ENCODE assay signal across 8 mouse cellular contexts in the genomic region with DNA sequence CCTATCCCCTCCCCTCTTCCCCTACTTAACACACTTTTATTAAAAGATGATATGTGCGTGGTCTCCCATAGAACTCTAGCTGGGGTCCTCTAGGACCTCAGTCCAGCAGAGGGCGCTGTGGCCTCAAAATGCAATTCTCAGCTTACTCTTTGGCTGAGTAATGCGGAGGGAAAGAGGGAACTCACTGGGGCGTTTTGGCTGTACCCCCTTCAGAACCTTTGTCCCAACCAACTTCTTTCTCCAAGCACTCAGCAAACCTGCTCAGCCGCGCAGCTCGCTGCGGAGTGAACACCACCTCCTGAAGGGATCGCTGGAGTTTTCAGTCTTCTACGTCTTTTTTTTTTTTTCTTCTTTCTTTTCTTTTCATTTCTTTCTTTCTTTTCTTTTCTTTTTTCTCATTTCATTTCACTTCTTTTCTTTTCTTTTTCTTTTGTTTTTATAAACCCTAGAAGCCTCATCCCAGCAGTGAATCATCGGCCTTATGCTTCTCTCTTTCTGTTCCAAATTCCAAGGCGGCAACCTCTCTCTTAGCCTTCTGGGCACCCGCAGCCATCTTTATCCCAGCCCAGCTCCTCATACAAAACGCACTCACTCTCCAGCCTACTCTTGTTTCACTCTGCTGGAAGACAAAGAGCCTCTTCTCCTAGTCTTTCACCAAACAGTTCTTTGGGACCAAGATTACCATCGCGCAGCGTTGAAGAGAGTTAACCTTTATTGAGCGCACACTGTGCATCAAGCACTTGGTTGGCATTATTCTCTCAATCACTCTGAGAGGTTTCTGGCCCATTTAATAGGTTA. TPM values are rescaled to one million over a fixed set of nuclear protein-coding genes. Genes with fewer than 3 reads are reported as not detected.
DNase-seq lines count a peak whose midpoint lies in the region; ATAC-seq and TF ChIP-seq lines count a peak whose summit lies in the region.

No protein-coding gene starts in this region.

- no peak for TF ChIP-seq POLR2A in kidney, adult 2 months (IDR thresholded peaks at IDR 0.05; ENCODE audit: low read depth, low read length)
- TF ChIP-seq POLR2A in limb, embryonic 14.5 days (IDR thresholded peaks at IDR 0.05; ENCODE audit: borderline replicate concordance, extremely low read depth, insufficient read depth, insufficient read length) = peak; percentile 77; the same call in 1 of the 2 replicates
- no peak for TF ChIP-seq POLR2A in spleen, adult 2 months (IDR thresholded peaks at IDR 0.05; ENCODE audit: low read depth, low read length)

- 6% methylated on average over 18 of the region's 18 CpGs for WGBS in embryonic facial prominence, embryonic 12.5 days
- 12% methylated on average over 18 of the region's 18 CpGs for WGBS in kidney, adult 2 months
- WGBS in limb, embryonic 14.5 days = 13% methylated on average over 18 of the region's 18 CpGs
- WGBS in midbrain, embryonic 16.5 days = 6% methylated on average over 18 of the region's 18 CpGs
- WGBS in spleen, adult 2 months = 23% methylated on average over 18 of the region's 18 CpGs

- H3K4me2 ChIP-seq in embryonic facial prominence, embryonic 12.5 days (replicated peaks) = peak overlapping the region; percentile 44
- H3K4me2 ChIP-seq in limb, embryonic 14.5 days (replicated peaks; ENCODE audit: low read depth, low read length, severe bottlenecking) = peak overlapping the region; percentile 47
- peak overlapping the region; percentile 70 for H3K4me2 ChIP-seq in midbrain, embryonic 16.5 days (ENCODE audit: low read length)

- H3K9ac ChIP-seq in embryonic facial prominence, embryonic 12.5 days = peak overlapping the region; percentile 42
- H3K9ac ChIP-seq in limb, embryonic 14.5 days (ENCODE audit: low read depth, low read length, severe bottlenecking) = peak overlapping the region; percentile 46
- peak overlapping the region; percentile 42; the same call in 1 of the 2 replicates for H3K9ac ChIP-seq in midbrain, embryonic 16.5 days (ENCODE audit: low read depth, low read length)

- H3K9me3 ChIP-seq in embryonic facial prominence, embryonic 12.5 days = no peaks in the 10 kb centered on the region
- H3K9me3 ChIP-seq in limb, embryonic 14.5 days (ENCODE audit: control insufficient read depth, low read length) = no peaks in the 10 kb centered on the region
- H3K9me3 ChIP-seq in midbrain, embryonic 16.5 days (replicated peaks; ENCODE audit: control insufficient read depth, low read length, poor library complexity, severe bottlenecking) = no peaks in the 10 kb centered on the region

- peak; percentile 85 for DNase-seq in layer of hippocampus, adult 11-12 months (ENCODE audit: low spot score)
- no peak for DNase-seq in layer of hippocampus, adult 9-10 months (ENCODE audit: low spot score)
- DNase-seq in heart, adult 18-20 months = peak; percentile 83 to 94
- peak; percentile 83 for DNase-seq in kidney, adult 2 months
- peak; percentile 98 for DNase-seq in limb, embryonic 14.5 days (ENCODE audit: low spot score)
- peak; percentile 38 to 78 for DNase-seq in spleen, adult 2 months (ENCODE audit: low read depth in 1 of 2, low spot score in 2 of 2)

- H3K4me3 ChIP-seq in embryonic facial prominence, embryonic 12.5 days = peak overlapping the region; percentile 26
- peak overlapping the region; percentile 57 for H3K4me3 ChIP-seq in kidney, adult 2 months (ENCODE audit: insufficient read depth, low read depth, low read length)
- H3K4me3 ChIP-seq in limb, embryonic 14.5 days (replicated peaks; ENCODE audit: low read length) = peak overlapping the region; percentile 27
- H3K4me3 ChIP-seq in midbrain, embryonic 16.5 days (ENCODE audit: low read depth, low read length) = peak overlapping the region; percentile 37
- H3K4me3 ChIP-seq in spleen, adult 2 months (ENCODE audit: extremely low read depth, insufficient read depth, insufficient read length) = peak overlapping the region; percentile 45; the same call in 1 of the 2 replicates

- H3K27me3 ChIP-seq in embryonic facial prominence, embryonic 12.5 days = no peaks in the 10 kb centered on the region
- no peaks in the 10 kb centered on the region for H3K27me3 ChIP-seq in kidney, adult 2 months (replicated peaks; ENCODE audit: control insufficient read depth, insufficient read depth, low read length)
- H3K27me3 ChIP-seq in limb, embryonic 14.5 days (ENCODE audit: control insufficient read depth, insufficient read depth, low read length) = no peaks in the 10 kb centered on the region
- H3K27me3 ChIP-seq in midbrain, embryonic 16.5 days (ENCODE audit: control insufficient read depth, insufficient read depth, low read depth, low read length) = no peaks in the 10 kb centered on the region
- H3K27me3 ChIP-seq in spleen, adult 2 months (ENCODE audit: control insufficient read depth, insufficient read depth, low read length) = no peaks in the 10 kb centered on the region

- no peaks in the 10 kb centered on the region for H3K36me3 ChIP-seq in embryonic facial prominence, embryonic 12.5 days
- no peaks in the 10 kb centered on the region for H3K36me3 ChIP-seq in kidney, adult 2 months (ENCODE audit: control insufficient read depth, insufficient read depth, low read length)
- H3K36me3 ChIP-seq in limb, embryonic 14.5 days (ENCODE audit: control insufficient read depth, insufficient read depth, low read length) = no peaks in the 10 kb centered on the region
- H3K36me3 ChIP-seq in midbrain, embryonic 16.5 days (ENCODE audit: control insufficient read depth, insufficient read depth, low read length) = no peaks in the 10 kb centered on the region
- no peaks in the 10 kb centered on the region for H3K36me3 ChIP-seq in spleen, adult 2 months (ENCODE audit: control insufficient read depth, insufficient read depth, low read length)

- peak overlapping the region; percentile 76 for H3K27ac ChIP-seq in embryonic facial prominence, embryonic 12.5 days
- H3K27ac ChIP-seq in kidney, adult 2 months (ENCODE audit: insufficient read depth, low read depth, low read length) = no peak overlapping the region
- H3K27ac ChIP-seq in limb, embryonic 14.5 days (replicated peaks; ENCODE audit: low read depth, low read length) = peak overlapping the region; percentile 73
- H3K27ac ChIP-seq in midbrain, embryonic 16.5 days (ENCODE audit: low read length) = no peak overlapping the region
- no peak overlapping the region for H3K27ac ChIP-seq in spleen, adult 2 months (ENCODE audit: insufficient read depth, low read length)

- peak; percentile 67; the same call in 1 of the 2 replicates for ATAC-seq in embryonic facial prominence, embryonic 12.5 days (ENCODE audit: insufficient number of reproducible peaks, insufficient read depth, low FRiP score, low TSS enrichment)
- ATAC-seq in limb, embryonic 14.5 days (ENCODE audit: low FRiP score, low read depth) = peak; percentile 76
- ATAC-seq in midbrain, embryonic 16.5 days = no peak

- TF ChIP-seq CTCF in kidney, adult 2 months (conservative IDR thresholded peaks at IDR 0.05; ENCODE audit: insufficient read depth, insufficient read length, low read depth, low read length) = peak; percentile 83
- peak; percentile 70; the same call in 1 of the 2 replicates for TF ChIP-seq CTCF in spleen, adult 2 months (IDR thresholded peaks at IDR 0.05; ENCODE audit: extremely low read depth, insufficient read depth, insufficient read length, insufficient replicate concordance)

- H3K4me1 ChIP-seq in embryonic facial prominence, embryonic 12.5 days = peaks cover 4% of the 10 kb centered on the region; the same call in 1 of the 2 replicates
- no peaks in the 10 kb centered on the region; the same call in 1 of the 2 replicates for H3K4me1 ChIP-seq in kidney, adult 2 months (ENCODE audit: control insufficient read depth, insufficient read depth, low read length)
- H3K4me1 ChIP-seq in limb, embryonic 14.5 days (ENCODE audit: control insufficient read depth, insufficient read depth, low read length) = peaks cover 4% of the 10 kb centered on the region; the same call in 1 of the 2 replicates
- peaks cover 4% of the 10 kb centered on the region for H3K4me1 ChIP-seq in midbrain, embryonic 16.5 days (ENCODE audit: control insufficient read depth, insufficient read depth, low read length)
- H3K4me1 ChIP-seq in spleen, adult 2 months (ENCODE audit: control insufficient read depth, insufficient read depth, insufficient read length) = no peaks in the 10 kb centered on the region

RNA-seq across cellular contexts. Expression of a gene that starts 6.2 kb away (rescaled TPM):
- polyA plus RNA-seq in embryonic facial prominence, embryonic 12.5 days (2016; fragmentation: Nextera tagmentation; extraction: Ambion mirVana) = 11.8 and 12.3 TPM in 2 replicates
- 1 to 10 TPM; 1.1 to 1.2 TPM for total RNA-seq in heart, adult 18-20 months (2021)
- polyA plus RNA-seq in kidney, adult 2 months (2012; rRNA removed) = 0.59 and 0.68 TPM in 2 replicates
- polyA plus RNA-seq in limb, embryonic 14.5 days (2012; rRNA removed) = 5.5 and 7.2 TPM in 2 replicates
- polyA plus RNA-seq in limb, embryonic 14.5 days (2014; fragmentation: Nextera tagmentation; extraction: Ambion mirVana) = 11.4 and 13.2 TPM in 2 replicates
- 1.6 and 2.4 TPM in 2 replicates for polyA plus RNA-seq in midbrain, embryonic 16.5 days (2015; fragmentation: Nextera tagmentation; extraction: Ambion mirVana)
- polyA plus RNA-seq in spleen, adult 2 months (2012; rRNA removed) = 0.27 TPM in 1 of 2 replicates, not detected in the other

RNA-seq across cellular contexts. Expression of a gene that starts 16.9 kb away (rescaled TPM):
- 68.7 and 69.1 TPM in 2 replicates for polyA plus RNA-seq in embryonic facial prominence, embryonic 12.5 days (2016; fragmentation: Nextera tagmentation; extraction: Ambion mirVana)
- 10 to 100 TPM; 17.3 to 18.6 TPM for total RNA-seq in heart, adult 18-20 months (2021)
- 11.6 and 12.4 TPM in 2 replicates for polyA plus RNA-seq in kidney, adult 2 months (2012; rRNA removed)
- 38.2 and 41.1 TPM in 2 replicates for polyA plus RNA-seq in limb, embryonic 14.5 days (2012; rRNA removed)
- 43.0 and 54.7 TPM in 2 replicates for polyA plus RNA-seq in limb, embryonic 14.5 days (2014; fragmentation: Nextera tagmentation; extraction: Ambion mirVana)
- polyA plus RNA-seq in midbrain, embryonic 16.5 days (2015; fragmentation: Nextera tagmentation; extraction: Ambion mirVana) = 64.1 and 64.5 TPM in 2 replicates
- polyA plus RNA-seq in spleen, adult 2 months (2012; rRNA removed) = 12.3 and 13.6 TPM in 2 replicates

RNA-seq across cellular contexts. Expression of a gene that starts 31.1 kb away (rescaled TPM):
- polyA plus RNA-seq in embryonic facial prominence, embryonic 12.5 days (2016; fragmentation: Nextera tagmentation; extraction: Ambion mirVana) = 93.6 and 97.8 TPM in 2 replicates
- total RNA-seq in heart, adult 18-20 months (2021) = 1 to 10 TPM; 2.0 to 2.2 TPM
- polyA plus RNA-seq in kidney, adult 2 months (2012; rRNA removed) = 8.5 and 12.2 TPM in 2 replicates
- 163 and 258 TPM in 2 replicates for polyA plus RNA-seq in limb, embryonic 14.5 days (2012; rRNA removed)
- 65.5 and 70.7 TPM in 2 replicates for polyA plus RNA-seq in limb, embryonic 14.5 days (2014; fragmentation: Nextera tagmentation; extraction: Ambion mirVana)
- polyA plus RNA-seq in midbrain, embryonic 16.5 days (2015; fragmentation: Nextera tagmentation; extraction: Ambion mirVana) = 3.9 and 4.4 TPM in 2 replicates
- 2.9 and 4.2 TPM in 2 replicates for polyA plus RNA-seq in spleen, adult 2 months (2012; rRNA removed)

Comparison
In these comparisons a context has a peak if more than half of its experiments do, and no peak if none do; other contexts are left out.
1. H3K27ac ChIP-seq: peak in embryonic facial prominence, embryonic 12.5 days (single experiment) and limb, embryonic 14.5 days (single experiment); none in kidney, adult 2 months (single experiment), midbrain, embryonic 16.5 days (single experiment) and spleen, adult 2 months (single experiment).
2. Peak in every context shown above with its lines, with median percentiles within 50 percentile points of each other: H3K4me2 ChIP-seq, H3K4me3 ChIP-seq and H3K9ac ChIP-seq.